Mouse (Mus musculus) heart, adult 2 months (tissue): Measurements from ENCODE around the gene Lrrc8d. TPM values are rescaled to one million over a fixed set of nuclear protein-coding genes. Genes with fewer than 3 reads are reported as not detected.

Experiments used
- DNase-seq, 2 experiments: peaks; one replicate each; pipeline ENCODE4 v3.0.0; 2021
- H3K27ac ChIP-seq: fragments of 200-600 bp; 2 replicates; pipeline ENCODE4 v1.8.1; 2022
- H3K27me3 ChIP-seq: fragments of 200-500 bp; 2 replicates; pipeline ENCODE4 v1.6.1; 2012; ENCODE audit warnings: mild to moderate bottlenecking, low read length, inconsistent platforms, mixed read lengths; ENCODE audit not compliant: control insufficient read depth, insufficient read depth
- H3K36me3 ChIP-seq: fragments of 200-500 bp; 2 replicates; pipeline ENCODE4 v1.6.1; 2012; ENCODE audit warnings: low read length, inconsistent platforms; ENCODE audit not compliant: control insufficient read depth, insufficient read depth
- H3K4me1 ChIP-seq: fragments of 200-500 bp; 2 replicates; pipeline ENCODE4 v1.6.1; 2011; ENCODE audit warnings: low read length; ENCODE audit not compliant: control insufficient read depth, insufficient read depth
- H3K4me3 ChIP-seq: fragments of 200-600 bp; 2 replicates; pipeline ENCODE4 v1.8.1; 2022
- H3K79me2 ChIP-seq: fragments of 200-500 bp; replicated peaks from 2 replicates; pipeline ENCODE4 v1.6.1; 2012; ENCODE audit warnings: mild to moderate bottlenecking, inconsistent platforms, low read length, moderate library complexity, mixed read lengths; ENCODE audit not compliant: control insufficient read depth, insufficient read depth
- H3K9ac ChIP-seq: fragments of 200-500 bp; 2 replicates; pipeline ENCODE4 v1.6.1; 2012; ENCODE audit warnings: low read depth, mild to moderate bottlenecking, control low read depth, inconsistent platforms, low read length, mixed read lengths
- CTCF ChIP-seq: fragments of 200-600 bp; IDR thresholded peaks from 2 replicates; pipeline ENCODE4 v1.8.1; 2022; ENCODE audit warnings: antibody characterized with exemption, mild to moderate bottlenecking, moderate library complexity
- EP300 ChIP-seq: fragments of 200-500 bp; IDR thresholded peaks from 2 replicates; pipeline ENCODE4 v1.6.1; 2011; ENCODE audit warnings: low read depth, low read length, control low read depth; ENCODE audit not compliant: insufficient read depth
- POLR2A ChIP-seq: fragments of 200-500 bp; IDR thresholded peaks from 2 replicates; pipeline ENCODE4 v1.6.1; 2011; ENCODE audit warnings: mild to moderate bottlenecking, low read depth, low read length, control low read depth; ENCODE audit not compliant: insufficient read depth
- WGBS: fragments of 180-500 bp; shearing (Covaris S2); methylation state at CpG from one replicate; pipeline ENCODE4 v1.1.7; 2018; 5-methylcytosine and 5-hydroxymethylcytosine counted together
- intact Hi-C: fragments of 180-260 bp; cut with DNase I; formaldehyde crosslinking; loops from one replicate; pipeline ENCODE4 v1.15.1; 2025
- polyA plus RNA-seq: library from polyadenylated mRNA; depleted of rRNA; stranded (reverse); fragments of >200 nt; gene quantifications from 2 replicates; pipeline ENCODE4 v1.2.3, GENCODE M21; 2012
- total RNA-seq, 2 experiments: library from RNA; stranded (reverse); gene quantifications; 2 replicates each; pipeline ENCODE4 v1.2.3; 2021

Gene Lrrc8d
- total and polyA plus RNA-seq, 3 experiments: 4.3 to 8.8 (median 8.0) TPM

- peak in 1 of 2 experiments; percentile 35 for DNase-seq
- intact Hi-C loops: loop anchor here (5.0 kb wide), 2 partner anchors 38 to 62 kb away; no protein-coding TSS in a partner anchor
- Histone ChIP-seq H3K9ac (no peak overlapping the region), H3K79me2 (no peaks in the 10 kb centered on the region), H3K4me1 (peaks cover 8% of the 10 kb centered on the region), H3K36me3 (no peaks in the 10 kb centered on the region; the same call in 1 of the 2 replicates), H3K27me3 (no peaks in the 10 kb centered on the region), H3K27ac (peak overlapping the region; percentile 1), H3K4me3 (no peak overlapping the region)
- no peak for TF ChIP-seq POLR2A
- TF ChIP-seq EP300: no peak
- TF ChIP-seq CTCF: no peak
- 61% methylated on average over 6 of the region's 6 CpGs for WGBS
These were observed 30.5 kb downstream of the Lrrc8d start for GRCm38 (mm10) chr5:105730193-105730831.

- H3K27me3 ChIP-seq: no peaks in the 10 kb centered on the region
- no peaks in the 10 kb centered on the region; the same call in 1 of the 2 replicates for H3K36me3 ChIP-seq
- peak overlapping the region; percentile 69 for H3K27ac ChIP-seq
- peak overlapping the region; percentile 75 for H3K4me3 ChIP-seq
- intact Hi-C loops: loop anchor here (5.0 kb wide), 2 partner anchors 39 to 61 kb away; no protein-coding TSS in a partner anchor
- H3K4me1 ChIP-seq: peaks cover 8% of the 10 kb centered on the region
- H3K9ac ChIP-seq: peak overlapping the region; percentile 15; the same call in 1 of the 2 replicates
- H3K79me2 ChIP-seq: no peaks in the 10 kb centered on the region
- peak in 1 of 2 experiments; percentile 30 for DNase-seq
- WGBS: 14% methylated on average over 16 of the region's 16 CpGs
- TF ChIP-seq EP300 (no peak), CTCF (no peak), POLR2A (no peak)
These were observed 31.4 kb downstream of the Lrrc8d start for GRCm38 (mm10) chr5:105731173-105731626.

GRCm38 (mm10) chr5:105731627-105732432, 32.1 kb downstream of the Lrrc8d start:
- intact Hi-C loops: loop anchor here (5.0 kb wide), 2 partner anchors 40 to 60 kb away; no protein-coding TSS in a partner anchor
- peak overlapping the region; percentile 75 for H3K4me3 ChIP-seq
- WGBS: under 1% methylated on average over 52 of the region's 52 CpGs
- no peaks in the 10 kb centered on the region for H3K79me2 ChIP-seq
- peak overlapping the region; percentile 81 for H3K9ac ChIP-seq
- DNase-seq: peak; percentile 76 to 78
- no peaks in the 10 kb centered on the region; the same call in 1 of the 2 replicates for H3K36me3 ChIP-seq
- TF ChIP-seq CTCF: peak; percentile 72
- no peak for TF ChIP-seq EP300
- no peak for TF ChIP-seq POLR2A
- peaks cover 8% of the 10 kb centered on the region for H3K4me1 ChIP-seq
- no peaks in the 10 kb centered on the region for H3K27me3 ChIP-seq
- H3K27ac ChIP-seq: peak overlapping the region; percentile 69

GRCm38 (mm10) chr5:105732433-105732891, 32.7 kb downstream of the Lrrc8d start:
- H3K9ac ChIP-seq: peak overlapping the region; percentile 81
- intact Hi-C loops: loop anchor here (5.0 kb wide), 2 partner anchors 40 to 60 kb away; no protein-coding TSS in a partner anchor
- H3K27me3 ChIP-seq: no peaks in the 10 kb centered on the region
- H3K36me3 ChIP-seq: no peaks in the 10 kb centered on the region; the same call in 1 of the 2 replicates
- TF ChIP-seq POLR2A (no peak), CTCF (no peak), EP300 (no peak)
- H3K4me3 ChIP-seq: peak overlapping the region; percentile 75
- WGBS: 30% methylated on average over 11 of the region's 11 CpGs
- peaks cover 8% of the 10 kb centered on the region for H3K4me1 ChIP-seq
- DNase-seq: peak; percentile 48 to 56
- H3K79me2 ChIP-seq: no peaks in the 10 kb centered on the region
- H3K27ac ChIP-seq: peak overlapping the region; percentile 69

GRCm38 (mm10) chr5:105733226-105733625, 33.5 kb downstream of the Lrrc8d start:
- Histone ChIP-seq H3K36me3 (no peaks in the 10 kb centered on the region; the same call in 1 of the 2 replicates), H3K27ac (no peak overlapping the region), H3K9ac (no peak overlapping the region), H3K27me3 (no peaks in the 10 kb centered on the region), H3K4me3 (no peak overlapping the region), H3K79me2 (no peaks in the 10 kb centered on the region), H3K4me1 (peaks cover 8% of the 10 kb centered on the region)
- 84% methylated on average over 6 of the region's 6 CpGs for WGBS
- no peak for DNase-seq
- TF ChIP-seq POLR2A: no peak
- TF ChIP-seq CTCF: no peak
- TF ChIP-seq EP300: no peak
- intact Hi-C loops: loop anchor here (5.0 kb wide), 2 partner anchors 41 to 59 kb away; no protein-coding TSS in a partner anchor
